Mouse (Mus musculus) embryonic stem cell, embryonic (primary cell): ENCODE results near the gene Emc3.

Source experiments
- CTCF ChIA-PET, 4 experiments: fragments of 300-600 bp in 2 of 4; fragments of 350-600 bp in 2 of 4; sonication (Branson Sonifier 250); formaldehyde crosslinking; loops; one replicate each; lab custom pipeline; 2022; ENCODE audit warnings: inconsistent platforms in 2 of 4; lab: Charles Lee
- POLR2A ChIA-PET, 4 experiments: fragments of 300-600 bp in 2 of 4; fragments of 350-600 bp in 2 of 4; sonication (Branson Sonifier 250); formaldehyde crosslinking; loops; one replicate each; lab custom pipeline; 2022; ENCODE audit warnings: antibody characterized with exemption in 4 of 4, inconsistent platforms in 1 of 4; lab: Charles Lee

The Emc3 gene

GRCm38 (mm10) chr6:113507130-113507529 is 24.3 kb downstream of the Emc3 start:
- ChIA-PET CTCF (interaction anchor here in 1 of 4 experiments (2.2 kb wide), 1 partner anchor 13 kb away, joined by 9 read pairs; no protein-coding TSS in a partner anchor), POLR2A (interaction anchor here in 3 of 4 experiments (0.7 to 1.5 kb wide), 4 partner anchors 12 to 27 kb away, joined by 3 to 4 read pairs (median 3); no protein-coding TSS in a partner anchor)

- CTCF ChIA-PET, result interaction anchor here in 2 of 4 experiments (0.6 to 2.2 kb wide), 5 partner anchors 11 to 745 kb away, joined by 3 to 9 read pairs (median 4); no protein-coding TSS in a partner anchor
- POLR2A ChIA-PET, result interaction anchor here in 3 of 4 experiments (0.5 to 1.5 kb wide), 15 partner anchors 11 to 245 kb away, joined by 3 to 8 read pairs (median 3); partner anchors contain the start of gene Fancd2os (in 1 of the 3)
These were observed 25.8 kb downstream of the Emc3 start for GRCm38 (mm10) chr6:113505689-113506088.

- CTCF ChIA-PET, result interaction anchor here in 3 of 4 experiments (0.6 to 1.8 kb wide), 5 partner anchors 8 to 921 kb away, joined by 3 to 10 read pairs (median 4); no protein-coding TSS in a partner anchor
- POLR2A ChIA-PET, result interaction anchor here (0.5 to 4.2 kb wide), 29 partner anchors 8 to 266 kb away, joined by 3 to 38 read pairs (median 4); partner anchors contain the start of genes Creld1 (in 1 of the 4), Emc3 (in 1 of the 4), Fancd2 (in 1 of the 4) and Fancd2os (in 1 of the 4)
These were observed 28.7 kb downstream of the Emc3 start for GRCm38 (mm10) chr6:113502801-113503200.

- POLR2A ChIA-PET, result interaction anchor here (0.6 to 4.2 kb wide), 34 partner anchors 7 to 425 kb away, joined by 3 to 38 read pairs (median 4); partner anchors contain the start of genes Emc3 (in 2 of the 4), Fancd2 (in 2 of the 4), Creld1 (in 1 of the 4) and Fancd2os (in 1 of the 4)
- CTCF ChIA-PET, result interaction anchor here in 3 of 4 experiments (0.8 to 1.8 kb wide), 6 partner anchors 7 to 77 kb away, joined by 3 to 10 read pairs (median 4); no protein-coding TSS in a partner anchor
These were observed 29.9 kb downstream of the Emc3 start, which contains the start of gene Prrt3 for GRCm38 (mm10) chr6:113501388-113502084. Gene Prrt3 (minus strand): TSS chr6:113501931.

- ChIA-PET CTCF (no interaction called here), POLR2A (interaction anchor here in 1 of 4 experiments (1.2 kb wide), 1 partner anchor 16 kb away, joined by 4 read pairs; no protein-coding TSS in a partner anchor)
These were observed 32.1 kb downstream of the Emc3 start for GRCm38 (mm10) chr6:113499346-113499745.

GRCm38 (mm10) chr6:113495071-113495675 is 36.3 kb downstream of the Emc3 start:
- ChIA-PET CTCF (interaction anchor here (0.6 to 2.3 kb wide), 39 partner anchors 8 to 1433 kb away, joined by 3 to 13 read pairs (median 5); partner anchors contain the start of genes Creld1 (in 2 of the 4), Irak2 (in 2 of the 4), Jagn1 (in 2 of the 4) and Camk1 (in 1 of the 4)), POLR2A (interaction anchor here (0.6 to 4.3 kb wide), 44 partner anchors 7 to 419 kb away, joined by 3 to 38 read pairs (median 5); partner anchors contain the start of genes Prrt3 (in 3 of the 4), Creld1 (in 2 of the 4), Il17rc (in 2 of the 4) and Jagn1 (in 2 of the 4))

- CTCF ChIA-PET, result interaction anchor here (0.5 to 2.3 kb wide), 68 partner anchors 8 to 1544 kb away, joined by 3 to 13 read pairs (median 4); partner anchors contain the start of genes Il17rc (in 3 of the 4), Camk1 (in 2 of the 4), Creld1 (in 2 of the 4) and Il17re (in 2 of the 4)
- POLR2A ChIA-PET, result interaction anchor here (0.6 to 4.3 kb wide), 56 partner anchors 8 to 448 kb away, joined by 3 to 38 read pairs (median 4); partner anchors contain the start of genes Jagn1 (in 3 of the 4), Prrt3 (in 3 of the 4), Creld1 (in 2 of the 4) and Emc3 (in 2 of the 4)
These were observed 37.1 kb downstream of the Emc3 start for GRCm38 (mm10) chr6:113494258-113494788.

- ChIA-PET POLR2A (interaction anchor here (0.5 to 4.3 kb wide), 19 partner anchors 8 to 759 kb away, joined by 3 to 38 read pairs (median 3); partner anchors contain the start of genes Prrt3 (in 4 of the 4), Cidec (in 1 of the 4), Creld1 (in 1 of the 4) and Il17rc (in 1 of the 4)), CTCF (interaction anchor here in 2 of 4 experiments (0.9 to 1.5 kb wide), 3 partner anchors 9 to 11 kb away, joined by 4 to 10 read pairs (median 5); partner anchors contain the start of gene Prrt3 (in 1 of the 2))
These were observed 39.2 kb downstream of the Emc3 start for GRCm38 (mm10) chr6:113492101-113492864.

GRCm38 (mm10) chr6:113489410-113489809 is 42.0 kb downstream of the Emc3 start:
- POLR2A ChIA-PET, result interaction anchor here in 2 of 4 experiments (0.7 to 4.8 kb wide), 9 partner anchors 12 to 401 kb away, joined by 3 to 37 read pairs (median 3); partner anchors contain the start of genes Il17rc (in 2 of the 2), Prrt3 (in 2 of the 2) and Jagn1 (in 1 of the 2)

GRCm38 (mm10) chr6:113487125-113487576 is 44.3 kb downstream of the Emc3 start:
- CTCF ChIA-PET, result interaction anchor here in 2 of 4 experiments (1.0 to 2.4 kb wide), 3 partner anchors 18 to 151 kb away, joined by 4 to 14 read pairs (median 4); partner anchors contain the start of gene Irak2 (in 1 of the 2)
- POLR2A ChIA-PET, result interaction anchor here (0.5 to 4.8 kb wide), 20 partner anchors 10 to 210 kb away, joined by 3 to 37 read pairs (median 4); partner anchors contain the start of genes Prrt3 (in 4 of the 4), Il17rc (in 2 of the 4), Fancd2os (in 1 of the 4) and Tatdn2 (in 1 of the 4)

More at GRCm38 (mm10) chr6:113489410-113489809, 42.0 kb downstream of the Emc3 start:
- CTCF ChIA-PET, result no interaction called here

GRCm38 (mm10) chr6:113483729-113484128 is 47.7 kb downstream of the Emc3 start:
- POLR2A ChIA-PET, result interaction anchor here in 2 of 4 experiments (0.8 to 5.4 kb wide), 7 partner anchors 9 to 18 kb away, joined by 3 to 49 read pairs (median 3); partner anchors contain the start of genes Il17rc (in 2 of the 2) and Prrt3 (in 1 of the 2)
- CTCF ChIA-PET, result interaction anchor here in 3 of 4 experiments (0.9 to 1.0 kb wide), 3 partner anchors 10 to 11 kb away, joined by 3 to 7 read pairs (median 5); no protein-coding TSS in a partner anchor

GRCm38 (mm10) chr6:113483100-113483615 is 48.3 kb downstream of the Emc3 start, which contains the start of gene Creld1:
Gene Creld1 (plus strand): TSS chr6:113483297.
- POLR2A ChIA-PET, result interaction anchor here (0.6 to 5.4 kb wide), 22 partner anchors 9 to 425 kb away, joined by 3 to 49 read pairs (median 6); partner anchors contain the start of genes Il17rc (in 2 of the 4), Jagn1 (in 2 of the 4), Brk1 (in 1 of the 4) and Brpf1 (in 1 of the 4)
- CTCF ChIA-PET, result interaction anchor here in 3 of 4 experiments (0.7 to 3.3 kb wide), 8 partner anchors 11 to 923 kb away, joined by 3 to 13 read pairs (median 7); no protein-coding TSS in a partner anchor

GRCm38 (mm10) chr6:113482477-113483099 is 48.9 kb downstream of the Emc3 start:
- ChIA-PET CTCF (interaction anchor here (0.7 to 3.3 kb wide), 9 partner anchors 11 to 924 kb away, joined by 3 to 13 read pairs (median 6); no protein-coding TSS in a partner anchor), POLR2A (interaction anchor here (0.5 to 5.4 kb wide), 31 partner anchors 10 to 425 kb away, joined by 3 to 49 read pairs (median 5); partner anchors contain the start of genes Il17rc (in 3 of the 4), Jagn1 (in 3 of the 4), Brk1 (in 1 of the 4) and Brpf1 (in 1 of the 4))
